Mouse (Mus musculus) ES-E14 (cell line): ENCODE results near the gene Mpp3. TPM values are rescaled to one million over a fixed set of nuclear protein-coding genes. Genes with fewer than 3 reads are reported as not detected.
A peak's percentile ranks its signal among the peaks of the same experiment; 100 is the strongest.

Experiments used
- DNase-seq: peaks from one replicate; pipeline ENCODE4 v3.0.0-alpha.2; 2013; ENCODE audit warnings: low read depth, low spot score
- H3K27ac ChIP-seq: 2 replicates; pipeline ENCODE4 v1.5.1; 2012; ENCODE audit warnings: low read depth, mild to moderate bottlenecking, low read length, moderate library complexity, mixed read lengths; ENCODE audit not compliant: poor library complexity, insufficient read depth, severe bottlenecking
- H3K36me3 ChIP-seq: 2 replicates; pipeline ENCODE4 v1.6.1; 2012; ENCODE audit warnings: mild to moderate bottlenecking, low read length, moderate library complexity, mixed read lengths; ENCODE audit not compliant: control insufficient read depth, poor library complexity, insufficient read depth, severe bottlenecking
- H3K4me1 ChIP-seq, 2 experiments: fragments of 150-350 bp in 1 of 2; sonication (generic) in 1 of 2; 2 replicates each; pipeline ENCODE4 v1.6.1; 2012; ENCODE audit warnings: low read length in 2 of 2, mild to moderate bottlenecking in 1 of 2, mixed read lengths in 1 of 2; ENCODE audit not compliant: control insufficient read depth in 2 of 2, insufficient read depth in 2 of 2, poor library complexity in 1 of 2
- H3K4me3 ChIP-seq, 2 experiments: fragments of 150-350 bp in 1 of 2; sonication (generic) in 1 of 2; 2 replicates each; pipeline ENCODE4 v1.5.1; 2012; ENCODE audit warnings: low read length in 2 of 2, low read depth in 1 of 2, mild to moderate bottlenecking in 1 of 2, mixed read lengths in 1 of 2; ENCODE audit not compliant: insufficient read depth in 1 of 2, poor library complexity in 1 of 2, severe bottlenecking in 1 of 2
- H3K9ac ChIP-seq: 2 replicates; pipeline ENCODE4 v1.6.1; 2012; ENCODE audit warnings: low read depth, mild to moderate bottlenecking, low read length, mixed read lengths; ENCODE audit not compliant: poor library complexity, insufficient read depth, severe bottlenecking
- H3K9me3 ChIP-seq: fragments of 150-350 bp; sonication (generic); 2 replicates; pipeline ENCODE4 v1.6.1; 2012; ENCODE audit warnings: low read depth, mild to moderate bottlenecking, low read length; ENCODE audit not compliant: control insufficient read depth, insufficient read depth
- CHD2 ChIP-seq: IDR thresholded peaks from 2 replicates; pipeline ENCODE4 v1.6.1; 2014; ENCODE audit warnings: mild to moderate bottlenecking, low read depth, low read length, inconsistent platforms
- HCFC1 ChIP-seq: IDR thresholded peaks from 2 replicates; pipeline ENCODE4 v1.6.1; 2012; ENCODE audit warnings: low read length, inconsistent platforms, borderline replicate concordance; ENCODE audit not compliant: insufficient read depth
- MAFK ChIP-seq: IDR thresholded peaks from 2 replicates; pipeline ENCODE4 v1.6.1; 2014; ENCODE audit warnings: mild to moderate bottlenecking, low read depth, low read length, inconsistent platforms; ENCODE audit not compliant: insufficient read depth
- ZC3H11A ChIP-seq: IDR thresholded peaks from 2 replicates; pipeline ENCODE4 v1.6.1; 2012; ENCODE audit warnings: low read depth, mild to moderate bottlenecking, inconsistent platforms, low read length, borderline replicate concordance
- ZNF384 ChIP-seq: IDR thresholded peaks from 2 replicates; pipeline ENCODE4 v1.6.1; 2012; ENCODE audit warnings: low read depth, low read length, inconsistent platforms
- in situ Hi-C, 2 experiments: fragments of 600-800 bp; cut with MboI; formaldehyde crosslinking; loops; one replicate each; pipeline ENCODE4 v1.15.1; 2025; ENCODE audit warnings: low sequenced_read_pairs in 2 of 2, inconsistent platforms in 1 of 2; ENCODE audit not compliant: unreplicated experiment in 2 of 2
- total RNA-seq: library from RNA; depleted of rRNA; stranded (reverse); fragments of 300-350 nt; gene quantifications from 2 replicates; pipeline ENCODE4 v1.2.3, GENCODE M21; 2012; rRNA removed

Mpp3 gene
- total RNA-seq, result 5.2 and 7.5 TPM in 2 replicates

DNA sequence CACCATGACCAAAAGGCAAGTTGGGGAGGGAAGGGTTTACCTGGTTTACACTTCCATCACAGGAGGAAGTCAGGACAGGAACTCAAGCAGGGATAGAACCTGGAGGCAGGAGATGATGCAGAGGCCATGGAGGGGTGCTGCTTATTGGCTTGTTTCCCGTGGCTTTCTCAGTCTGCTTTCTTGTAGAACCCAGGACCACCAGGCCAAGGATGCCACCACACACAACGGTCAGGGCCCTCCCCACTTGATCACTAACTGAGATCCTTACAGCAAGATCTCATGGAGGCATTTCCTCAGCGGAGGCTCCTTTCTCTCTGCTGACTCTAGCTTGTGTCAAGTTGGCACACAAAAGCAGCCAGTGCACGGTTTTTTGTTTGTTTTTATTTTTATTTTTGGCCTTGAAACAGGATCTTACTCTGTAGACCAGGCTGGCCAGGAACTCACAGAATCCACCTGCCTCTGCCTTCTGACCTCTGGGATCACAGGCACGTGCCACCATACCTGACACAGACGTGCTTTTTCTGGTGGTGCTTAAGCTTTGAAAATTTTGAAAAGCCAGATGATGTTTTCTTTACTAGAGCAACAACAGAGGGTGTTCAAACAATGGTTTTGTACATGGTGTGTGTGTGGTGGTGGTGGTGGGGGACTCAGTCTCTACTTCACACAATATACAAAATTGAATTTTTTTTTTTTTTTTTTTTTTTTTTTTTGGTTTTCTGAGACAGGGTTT, at the start of gene Mpp3:
Gene Mpp3, minus strand, starts transcription at position 375 of the 730 bp plus-strand sequence.
- TF ChIP-seq ZNF384, result no peak
- no peak for TF ChIP-seq CHD2
- TF ChIP-seq MAFK, result no peak
- TF ChIP-seq ZC3H11A, result no peak
- TF ChIP-seq HCFC1, result no peak
- no peak within 1 kb of the TSS for H3K9ac ChIP-seq
- in situ Hi-C loops, result no loop called here
- no peak for DNase-seq
- H3K9me3 ChIP-seq, result no peaks in the 10 kb centered on the region
- peaks cover 3% of the 10 kb centered on the region; the same call in 1 of the 2 replicates for H3K36me3 ChIP-seq
- H3K27ac ChIP-seq, result no peak within 1 kb of the TSS
- H3K4me1 ChIP-seq, result peaks cover 0 to 3% of the 10 kb centered on the region in 2 experiments; a peak in 1 of 4 replicates
- peak within 1 kb of the TSS; percentile 76 to 98; a peak in 3 of 4 replicates for H3K4me3 ChIP-seq

DNA sequence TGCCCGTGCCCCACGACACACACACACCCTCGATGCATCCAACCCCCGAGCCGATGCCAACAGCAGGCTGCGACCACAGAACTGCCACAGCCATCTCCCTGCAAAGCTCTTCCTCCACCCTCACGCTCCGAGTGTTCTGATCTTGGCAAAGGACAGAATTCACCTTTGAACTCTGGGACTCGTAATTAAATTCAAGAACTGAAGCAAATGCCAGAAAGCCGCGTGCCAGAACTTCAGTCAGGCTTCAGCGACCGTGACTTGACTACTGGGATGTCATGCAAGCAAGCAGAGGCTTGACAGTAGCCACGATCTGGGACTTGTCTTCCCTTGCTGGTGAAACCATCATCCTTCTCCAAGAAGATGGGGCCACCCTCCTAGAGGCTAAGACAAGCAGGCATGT, 45.5 kb upstream of the Mpp3 start:
- H3K9ac ChIP-seq, result no peak overlapping the region
- peaks cover 0 to 2% of the 10 kb centered on the region in 2 experiments; a peak in 2 of 4 replicates for H3K4me1 ChIP-seq
- no peak overlapping the region for H3K27ac ChIP-seq
- H3K36me3 ChIP-seq, result no peaks in the 10 kb centered on the region
- TF ChIP-seq ZC3H11A, result no peak
- TF ChIP-seq MAFK, result no peak
- no peak for TF ChIP-seq CHD2
- TF ChIP-seq ZNF384, result no peak
- TF ChIP-seq HCFC1, result no peak
- H3K4me3 ChIP-seq, result no peak overlapping the region
- H3K9me3 ChIP-seq, result no peaks in the 10 kb centered on the region
- DNase-seq, result no peak
- in situ Hi-C loops, result no loop called here

DNA sequence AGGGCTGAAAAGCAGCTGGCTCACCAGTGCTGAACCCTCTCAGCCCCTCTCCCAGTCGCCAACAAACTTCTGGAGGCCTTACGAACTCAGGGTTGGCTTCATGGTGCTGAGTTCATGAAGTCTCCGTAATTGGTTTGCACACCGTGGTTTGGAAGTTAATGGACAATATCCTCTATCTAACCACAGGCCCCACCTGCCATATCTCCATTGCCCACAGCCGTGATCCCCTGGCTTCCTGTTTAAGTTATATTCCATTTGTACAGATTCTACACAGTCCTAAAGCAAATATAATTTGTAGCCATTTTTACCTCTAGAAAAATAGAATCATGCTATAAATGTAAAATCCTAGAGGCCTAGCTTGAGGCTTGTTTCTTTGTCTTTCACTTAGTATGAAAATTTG, 44.5 kb upstream of the Mpp3 start:
- Histone ChIP-seq H3K9me3 (no peaks in the 10 kb centered on the region), H3K27ac (no peak overlapping the region), H3K4me3 (no peak overlapping the region), H3K36me3 (no peaks in the 10 kb centered on the region), H3K9ac (no peak overlapping the region), H3K4me1 (peaks cover 0 to 2% of the 10 kb centered on the region in 2 experiments; a peak in 2 of 4 replicates)
- in situ Hi-C loops, result no loop called here
- TF ChIP-seq MAFK (no peak), CHD2 (no peak), ZNF384 (no peak), ZC3H11A (no peak), HCFC1 (no peak)
- no peak for DNase-seq

DNA sequence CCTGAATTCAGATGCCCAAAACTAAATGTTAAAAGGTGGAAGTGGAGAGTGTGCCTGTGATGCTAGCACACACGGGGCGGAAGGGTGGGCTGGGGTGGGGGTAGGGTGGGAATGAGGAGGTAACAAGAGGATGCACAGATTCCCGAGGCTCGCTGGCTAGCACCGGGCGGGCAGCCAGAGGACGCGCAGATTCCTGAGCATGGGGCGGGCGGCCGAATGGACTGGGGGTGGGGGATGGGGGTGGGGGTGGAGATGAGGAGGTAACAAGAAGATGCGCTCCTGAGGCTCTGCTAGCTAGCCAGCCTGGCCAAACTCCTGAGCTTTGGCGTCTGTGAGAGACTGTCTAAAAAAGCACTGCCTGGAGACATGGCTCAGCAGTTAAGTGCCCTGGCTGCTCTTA, 42.2 kb upstream of the Mpp3 start:
- H3K36me3 ChIP-seq, result no peaks in the 10 kb centered on the region
- TF ChIP-seq CHD2 (no peak), ZC3H11A (no peak), HCFC1 (no peak), ZNF384 (no peak), MAFK (no peak)
- in situ Hi-C loops, result no loop called here
- no peaks in the 10 kb centered on the region for H3K9me3 ChIP-seq
- H3K9ac ChIP-seq, result no peak overlapping the region
- no peak for DNase-seq
- H3K4me1 ChIP-seq, result peaks cover 0 to 2% of the 10 kb centered on the region in 2 experiments; a peak in 2 of 4 replicates
- H3K27ac ChIP-seq, result no peak overlapping the region
- no peak overlapping the region for H3K4me3 ChIP-seq
